Mouse (Mus musculus): ENCODE measurements around the gene Gamt.

- no peak for TF ChIP-seq CTCF (IDR thresholded peaks at IDR 0.05; ENCODE audit: low read depth, low read length)
- no peak for TF ChIP-seq POLR2A (IDR thresholded peaks at IDR 0.05; ENCODE audit: borderline replicate concordance, low read depth, low read length)
Observed at GRCm38 (mm10) chr10:80301256-80302081, 40.7 kb upstream of the Gamt start.

Measured in bone marrow macrophage, adult 2 months (primary cell).